Comparison of ENCODE assay signal across 32 mouse cellular contexts in the genomic region with DNA sequence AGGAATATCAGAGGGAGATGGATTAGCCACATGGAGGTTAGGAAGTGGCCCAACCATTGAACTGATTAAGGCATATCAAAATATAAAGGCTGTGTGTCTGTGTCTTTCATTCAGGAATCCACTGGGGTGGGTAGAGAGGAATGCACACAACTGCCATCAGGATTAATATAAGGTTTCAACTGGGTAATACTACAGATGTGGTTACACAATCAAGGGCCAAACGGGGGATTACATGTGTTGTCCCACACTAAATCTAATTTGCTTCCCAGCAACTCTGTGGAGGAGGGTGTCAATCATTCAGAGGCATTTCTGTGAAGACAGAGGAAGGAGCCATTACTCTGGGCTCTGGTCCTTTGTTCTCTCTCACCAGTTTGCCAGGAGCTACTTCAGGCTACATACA.
"Had no signal": no experiment of that assay in that cellular context is flagged by ENCODE, and none has a peak within 500 bp of the region (broad histone marks: within the 10 kb centered on the region; RNA-seq: fewer than 3 reads in every experiment).

No protein-coding gene starts in this region.

- H3K4me1 ChIP-seq: limb, embryonic 10.5 days; limb, embryonic 12.5 days; limb, embryonic 13.5 days; limb, embryonic 15.5 days; liver, embryonic 12.5 days; liver, embryonic 13.5 days; liver, embryonic 15.5 days; lung, embryonic 15.5 days; megakaryocyte, embryonic 14.5 days; midbrain, embryonic 10.5 days; midbrain, embryonic 12.5 days; midbrain, embryonic 13.5 days; midbrain, embryonic 15.5 days; neural tube, embryonic 12.5 days had no signal

- H3K4me3 ChIP-seq: limb, embryonic 10.5 days; limb, embryonic 12.5 days; limb, embryonic 13.5 days; limb, embryonic 15.5 days; liver, embryonic 12.5 days; liver, embryonic 13.5 days; liver, embryonic 15.5 days; lung, embryonic 15.5 days; megakaryocyte, embryonic 14.5 days; midbrain, embryonic 10.5 days; midbrain, embryonic 12.5 days; midbrain, embryonic 13.5 days; midbrain, embryonic 15.5 days; myocyte; neural tube, embryonic 12.5 days had no signal

- H3K27ac ChIP-seq: limb, embryonic 10.5 days; limb, embryonic 12.5 days; limb, embryonic 13.5 days; limb, embryonic 15.5 days; liver, embryonic 12.5 days; liver, embryonic 13.5 days; liver, embryonic 14.5 days; liver, embryonic 15.5 days; lung, embryonic 15.5 days; macrophage; midbrain, embryonic 10.5 days; midbrain, embryonic 12.5 days; midbrain, embryonic 13.5 days; midbrain, embryonic 15.5 days; neural tube, embryonic 12.5 days had no signal

- H3K9me3 ChIP-seq: limb, embryonic 10.5 days; limb, embryonic 12.5 days; limb, embryonic 13.5 days; limb, embryonic 15.5 days; liver, embryonic 12.5 days; liver, embryonic 13.5 days; liver, embryonic 15.5 days; lung, embryonic 15.5 days; megakaryocyte, embryonic 14.5 days; midbrain, embryonic 10.5 days; midbrain, embryonic 12.5 days; midbrain, embryonic 13.5 days; midbrain, embryonic 15.5 days; neural tube, embryonic 12.5 days had no signal

- H3K4me2 ChIP-seq: limb, embryonic 12.5 days; limb, embryonic 13.5 days; limb, embryonic 15.5 days; liver, embryonic 11.5 days; liver, embryonic 12.5 days; liver, embryonic 13.5 days; liver, embryonic 15.5 days; lung, embryonic 14.5 days; lung, embryonic 15.5 days; midbrain, embryonic 11.5 days; midbrain, embryonic 12.5 days; midbrain, embryonic 13.5 days; midbrain, embryonic 15.5 days; neural tube, embryonic 12.5 days had no signal

- H3K9ac ChIP-seq: limb, embryonic 12.5 days; limb, embryonic 13.5 days; limb, embryonic 15.5 days; liver, embryonic 12.5 days; liver, embryonic 13.5 days; liver, embryonic 14.5 days; liver, embryonic 15.5 days; liver, postnatal 0 days; lung, embryonic 14.5 days; lung, embryonic 15.5 days; midbrain, embryonic 12.5 days; midbrain, embryonic 13.5 days; midbrain, embryonic 15.5 days; neural tube, embryonic 12.5 days had no signal

- DNase-seq: left cerebral cortex, postnatal 4 days; liver; liver, embryonic 13.5 days; liver, postnatal 0 days; lung, adult 18-20 months; lung, adult 2 months; lung, embryonic 14.5 days; lung, postnatal 10 days; lung, postnatal 14 days; lung, postnatal 36 days; lung, postnatal 4 days; midbrain, embryonic 14.5 days had no signal

- ATAC-seq: liver, embryonic 12.5 days; liver, postnatal 0 days; lung, postnatal 0 days; midbrain, embryonic 13.5 days; midbrain, embryonic 15.5 days; midbrain, embryonic 16.5 days had no signal

- H3K27me3 ChIP-seq: limb, embryonic 12.5 days; limb, embryonic 13.5 days; limb, embryonic 15.5 days; liver, embryonic 12.5 days; liver, embryonic 13.5 days; liver, embryonic 15.5 days; lung, embryonic 15.5 days; megakaryocyte, embryonic 14.5 days; midbrain, embryonic 12.5 days; midbrain, embryonic 13.5 days; midbrain, embryonic 15.5 days; neural tube, embryonic 12.5 days had no signal

- H3K36me3 ChIP-seq: limb, embryonic 10.5 days; limb, embryonic 12.5 days; limb, embryonic 13.5 days; limb, embryonic 15.5 days; liver, embryonic 12.5 days; liver, embryonic 13.5 days; liver, embryonic 15.5 days; lung, embryonic 15.5 days; midbrain, embryonic 10.5 days; midbrain, embryonic 12.5 days; midbrain, embryonic 13.5 days; midbrain, embryonic 15.5 days; neural tube, embryonic 12.5 days had no signal
